Mouse (Mus musculus) hindlimb bud, embryonic 11.5 days (tissue): ENCODE measurements around the gene Fzd1.

Experiments
- DNase-seq: peaks from one replicate; pipeline ENCODE4 v3.0.0-alpha.2; 2012; ENCODE audit warnings: low read depth, low spot score; ENCODE audit errors: extremely low spot score

Fzd1 gene

DNA sequence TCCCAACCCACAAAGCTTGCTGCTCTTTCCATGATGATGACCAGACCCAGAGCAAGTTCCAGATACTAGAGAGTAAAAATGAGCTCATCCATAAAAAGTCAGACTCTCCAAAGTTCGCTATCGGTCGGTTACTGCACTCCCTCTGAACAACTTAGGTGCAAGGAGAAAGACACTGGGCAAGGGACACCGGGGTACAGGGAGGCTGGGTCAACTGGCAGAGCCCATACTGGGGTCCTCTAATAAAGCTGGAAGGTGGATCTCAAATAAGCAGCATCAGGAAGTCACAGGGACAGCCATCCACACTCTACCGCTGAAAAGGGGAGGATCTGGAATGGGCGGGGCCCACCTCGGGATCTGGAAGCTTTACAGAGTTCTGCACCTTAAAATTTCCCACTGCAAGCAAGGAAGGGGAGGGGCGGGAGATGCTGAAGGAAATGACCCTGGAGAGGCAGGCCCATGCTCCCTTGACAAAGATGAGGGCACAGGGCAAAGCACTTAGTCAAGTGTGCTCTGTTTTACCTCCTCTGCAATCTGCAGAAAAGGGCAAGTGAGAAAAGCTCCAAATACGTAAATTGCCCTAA, 3.0 kb downstream of the Fzd1 start:
- DNase-seq: no peak

DNA sequence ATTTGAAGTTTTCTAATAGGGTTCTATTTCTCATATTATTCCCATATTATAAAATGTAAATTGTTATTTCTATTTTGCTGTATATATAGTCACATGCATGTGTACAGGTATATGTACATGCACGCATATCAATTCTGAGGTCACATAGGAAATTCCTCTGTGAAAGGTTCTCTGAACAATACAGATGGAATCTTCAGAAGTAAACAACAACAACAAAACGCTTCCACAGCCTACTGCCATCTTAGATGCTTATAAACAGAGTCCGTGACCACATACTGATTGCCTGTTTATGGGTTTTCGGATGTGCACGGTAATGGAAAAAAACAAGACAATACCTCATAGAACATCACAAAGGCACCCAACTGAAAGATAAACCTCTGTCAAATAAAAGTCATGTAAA, 4.7 kb downstream of the Fzd1 start:
- DNase-seq: no peak

DNA sequence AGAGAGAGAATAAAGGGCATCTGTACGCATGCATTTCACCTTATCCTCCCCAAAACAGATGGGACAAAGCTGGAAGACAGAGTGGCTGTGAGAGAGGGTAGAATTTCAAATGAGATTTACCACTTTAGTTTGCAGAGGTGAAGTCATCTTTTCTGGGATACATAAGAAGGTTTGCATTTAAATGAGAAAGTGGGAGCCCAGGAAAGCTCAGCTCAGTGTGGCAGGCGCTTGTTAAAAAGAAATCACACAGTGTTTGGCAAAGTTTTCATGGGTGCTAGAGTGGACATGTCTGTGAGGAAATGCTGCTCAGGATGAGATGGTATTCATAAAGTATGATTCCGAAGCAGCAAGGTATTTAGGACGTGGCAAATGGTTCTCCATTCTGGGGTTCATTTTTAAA, 15.1 kb downstream of the Fzd1 start:
- no peak for DNase-seq

DNA sequence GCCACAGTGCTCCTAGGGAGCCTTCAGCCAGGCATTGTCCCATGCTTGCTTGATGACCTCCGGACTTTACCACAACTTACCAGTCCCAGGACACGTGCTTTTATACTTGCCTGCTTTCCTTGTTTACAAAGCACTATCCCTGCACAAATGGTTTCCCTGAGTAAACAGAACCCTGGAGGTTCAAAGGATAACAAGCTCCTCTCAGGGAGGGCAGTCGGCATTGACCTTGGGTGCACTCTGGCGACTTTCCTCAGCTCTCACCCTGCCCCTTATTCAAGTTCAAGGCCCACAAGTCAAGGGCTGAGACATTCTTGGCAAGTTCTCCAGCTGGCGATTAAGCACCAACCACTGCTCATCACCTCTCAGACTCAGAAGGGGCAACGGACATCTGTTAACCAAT, 20.8 kb downstream of the Fzd1 start:
- no peak for DNase-seq

DNA sequence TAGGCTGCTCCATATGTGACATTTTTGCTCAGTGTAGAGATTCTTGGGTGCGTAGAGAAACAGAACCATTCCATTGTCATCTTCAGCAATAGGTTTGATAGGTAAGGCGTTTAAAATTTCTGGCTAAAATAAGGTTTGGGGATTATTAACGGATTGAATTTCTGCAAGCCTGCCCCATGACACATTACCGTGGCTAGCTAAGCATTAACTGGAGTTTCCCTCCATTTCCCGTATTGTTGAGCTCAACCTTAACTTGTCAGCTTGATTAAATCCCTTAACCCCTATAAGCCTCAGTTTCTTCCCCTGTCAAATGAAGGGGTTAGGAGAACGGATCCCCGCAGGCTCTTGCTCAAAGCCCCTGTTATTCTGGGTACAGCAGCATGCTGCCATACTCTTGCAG, 22.4 kb downstream of the Fzd1 start:
- DNase-seq: no peak

DNA sequence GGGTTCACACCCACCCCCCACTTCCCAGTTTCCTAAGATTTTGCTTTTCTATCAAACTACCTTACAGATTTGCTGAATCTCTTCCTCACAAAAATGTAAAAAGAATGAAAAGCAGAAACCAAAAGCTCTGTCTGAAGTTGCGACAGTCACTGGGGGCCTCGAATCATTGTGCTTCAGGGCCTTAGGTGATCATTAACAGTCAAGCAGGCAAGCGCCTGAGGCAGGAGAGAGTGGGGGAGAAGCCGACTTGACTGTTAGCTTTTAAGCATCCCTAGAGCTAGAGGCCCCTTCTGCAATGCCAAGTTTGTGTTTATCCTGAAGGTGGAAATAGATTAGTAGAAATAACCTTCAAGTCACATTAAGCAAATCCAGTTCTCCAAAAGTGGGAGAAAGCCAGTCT, 24.6 kb downstream of the Fzd1 start:
- DNase-seq: no peak

DNA sequence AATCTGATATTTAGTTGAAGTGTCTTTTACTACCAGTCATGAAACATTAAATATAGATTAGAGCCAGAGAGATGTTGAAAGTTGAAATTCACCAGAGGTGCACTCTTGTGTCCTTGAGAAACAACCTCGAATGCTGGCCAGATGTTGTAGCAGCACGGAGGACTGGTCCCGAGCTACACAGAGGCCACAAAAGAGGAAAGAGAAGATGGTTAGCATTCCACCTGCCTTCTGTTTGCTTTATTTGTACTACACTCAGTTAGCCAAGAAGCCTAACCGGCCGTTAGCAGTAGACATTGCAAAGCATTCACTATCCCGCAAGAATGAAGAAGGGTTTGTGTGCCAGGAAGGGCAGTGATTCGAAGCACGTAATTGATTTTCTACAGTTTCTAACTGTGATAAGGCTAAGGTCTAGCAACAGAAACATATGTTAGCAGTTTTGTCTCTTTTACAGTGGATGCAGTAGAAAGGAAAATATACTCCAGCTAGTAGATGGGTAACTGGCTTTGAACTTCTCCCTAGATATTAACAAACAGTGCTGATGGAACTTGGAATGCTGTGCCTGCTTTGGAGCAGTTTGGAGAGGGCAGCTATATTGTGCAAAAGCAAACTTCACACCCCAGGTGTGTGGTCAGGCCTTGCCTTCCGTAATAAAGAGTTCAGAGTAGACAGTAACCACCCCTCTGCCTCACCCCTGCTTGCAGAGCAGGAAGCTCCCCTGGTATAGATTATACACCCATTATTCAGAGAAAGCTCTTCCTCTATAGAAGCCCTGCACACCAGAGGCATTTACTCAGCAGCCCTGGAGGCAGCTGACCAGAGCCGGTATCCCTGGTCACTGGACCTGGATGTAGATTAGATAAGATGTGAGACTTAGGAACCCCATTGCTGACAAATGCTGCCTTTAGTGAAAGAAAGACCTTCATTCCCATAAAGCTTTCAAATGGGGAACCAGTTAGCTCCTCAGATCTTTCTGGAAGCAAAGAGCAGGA, 25.3 kb downstream of the Fzd1 start:
- DNase-seq: no peak

DNA sequence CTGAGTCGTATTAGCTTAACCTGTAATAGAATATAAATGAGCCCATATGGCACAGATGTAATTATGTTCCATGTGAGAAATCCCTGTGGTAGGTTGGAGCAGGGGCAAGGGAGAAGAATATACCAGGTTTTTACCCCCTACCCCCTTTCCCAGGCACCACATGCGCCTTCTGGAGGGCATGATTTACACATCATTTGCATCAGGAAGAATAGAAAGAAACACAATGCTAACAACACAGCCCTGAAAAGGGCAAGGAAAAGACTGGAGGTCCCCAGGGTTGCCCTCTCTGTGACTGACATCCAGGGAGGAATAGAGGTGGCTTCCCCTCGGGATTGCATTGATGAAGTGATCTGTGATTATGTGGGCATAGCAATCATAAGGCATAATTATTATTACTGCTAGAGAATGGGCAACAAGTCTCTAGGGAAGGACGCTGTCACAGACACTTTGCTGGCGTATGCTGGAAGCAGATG, 26.1 kb downstream of the Fzd1 start:
- no peak for DNase-seq

DNA sequence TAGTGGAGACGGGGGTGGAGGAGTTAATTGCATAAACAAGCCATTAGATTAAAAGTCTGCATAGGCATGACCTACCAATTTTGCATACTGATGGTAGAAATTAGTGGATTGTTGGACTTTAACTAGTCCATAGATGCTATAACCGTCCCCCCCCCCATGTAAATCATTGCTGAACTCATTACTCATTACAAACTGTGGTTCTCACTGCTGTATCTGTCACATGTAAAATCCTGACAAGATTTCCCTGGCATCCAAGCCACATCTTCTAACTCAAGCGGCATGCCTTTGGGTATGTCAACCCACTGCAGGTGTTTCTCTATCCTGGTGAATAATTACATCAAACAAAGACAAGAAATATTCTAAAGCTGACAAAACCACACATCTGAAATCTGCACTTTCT, 26.8 kb downstream of the Fzd1 start:
- DNase-seq: no peak
